Mouse (Mus musculus): Measurements from ENCODE around the gene Xab2. TPM values are rescaled to one million over a fixed set of nuclear protein-coding genes. Genes with fewer than 3 reads are reported as not detected.

Xab2 gene
- total RNA-seq, 2 experiments from 2014 or later: 21.1 to 23.2 TPM

- no peak for DNase-seq (ENCODE audit: low spot score in 2 of 2)
Observed at GRCm38 (mm10) chr8:3567641-3568371, 53.3 kb downstream of the Xab2 start, which contains the start of gene C330021F23Rik. C330021F23Rik (plus strand) TSS chr8:3567990.

Other genes with a start within 250 kb of the Xab2 start
- gene Arhgef18, start 228.3 kb downstream of the Xab2 start, total RNA-seq (2021): 10 to 100 TPM; 16.9 to 17.3 TPM
- 1 to 10 TPM; 3.1 to 5.9 TPM for gene Pex11g, start 153.6 kb downstream of the Xab2 start, total RNA-seq (2021)
- under 1 TPM in 1 of 2 experiments, not detected in 1; 0.16 TPM for gene Tex45, start 150.5 kb downstream of the Xab2 start, total RNA-seq (2021)
- gene Zfp358, start 128.2 kb downstream of the Xab2 start, total RNA-seq (2021): 10 to 100 TPM; 22.3 to 23.6 TPM
- gene Mcoln1, start 120.9 kb downstream of the Xab2 start, total RNA-seq (2021): 10 to 100 TPM; 22.8 to 26.7 TPM
- gene Pnpla6, start 105.9 kb downstream of the Xab2 start, total RNA-seq (2021): 10 to 100 TPM; 15.8 to 20.6 TPM
- gene C330021F23Rik, start 53.3 kb downstream of the Xab2 start, total RNA-seq (2021): not detected
- 1 to 10 TPM; 1.8 to 2.6 TPM for gene Camsap3, start 34.0 kb downstream of the Xab2 start, total RNA-seq (2021)
- 10 to 100 TPM; 59.7 to 70.0 TPM for gene Pet100, start 232 bp upstream of the Xab2 start, total RNA-seq (2021)
- under 1 TPM in 1 of 2 experiments, not detected in 1; 0.65 TPM for gene Pcp2, start 4.2 kb upstream of the Xab2 start, total RNA-seq (2021)
- 1 to 10 TPM; 3.1 to 7.2 TPM for gene Stxbp2, start 9.6 kb upstream of the Xab2 start, total RNA-seq (2021)
- 10 to 100 TPM in 1 of 2 experiments, 1 to 10 TPM in 1; 7.6 to 11.6 TPM for gene Retn, start 34.5 kb upstream of the Xab2 start, total RNA-seq (2021)
- under 1 TPM; 0.25 to 0.52 TPM for gene Mcemp1, start 44.4 kb upstream of the Xab2 start, total RNA-seq (2021)
- 1 to 10 TPM; 2.5 to 2.9 TPM for gene Fcor, start 51.0 kb upstream of the Xab2 start, total RNA-seq (2021)
- 10 to 100 TPM; 25.9 to 27.8 TPM for gene Trappc5, start 55.0 kb upstream of the Xab2 start, total RNA-seq (2021)
- gene Fcer2a, start 72.9 kb upstream of the Xab2 start, total RNA-seq (2021): under 1 TPM; 0.67 to 0.86 TPM
- under 1 TPM in 1 of 2 experiments, not detected in 1; 0.21 TPM for gene Clec4g, start 99.3 kb upstream of the Xab2 start, total RNA-seq (2021)
- gene Cd209a, start 127.7 kb upstream of the Xab2 start, total RNA-seq (2021): not detected
- not detected for gene Cd209e, start 233.0 kb upstream of the Xab2 start, total RNA-seq (2021)